Mouse (Mus musculus): ENCODE results near the gene Nek4. TPM values are rescaled to one million over a fixed set of nuclear protein-coding genes. Genes with fewer than 3 reads are reported as not detected.

Gene Nek4
- polyA plus RNA-seq, 1 experiment from 2014 or later, result 14.3 TPM

DNA sequence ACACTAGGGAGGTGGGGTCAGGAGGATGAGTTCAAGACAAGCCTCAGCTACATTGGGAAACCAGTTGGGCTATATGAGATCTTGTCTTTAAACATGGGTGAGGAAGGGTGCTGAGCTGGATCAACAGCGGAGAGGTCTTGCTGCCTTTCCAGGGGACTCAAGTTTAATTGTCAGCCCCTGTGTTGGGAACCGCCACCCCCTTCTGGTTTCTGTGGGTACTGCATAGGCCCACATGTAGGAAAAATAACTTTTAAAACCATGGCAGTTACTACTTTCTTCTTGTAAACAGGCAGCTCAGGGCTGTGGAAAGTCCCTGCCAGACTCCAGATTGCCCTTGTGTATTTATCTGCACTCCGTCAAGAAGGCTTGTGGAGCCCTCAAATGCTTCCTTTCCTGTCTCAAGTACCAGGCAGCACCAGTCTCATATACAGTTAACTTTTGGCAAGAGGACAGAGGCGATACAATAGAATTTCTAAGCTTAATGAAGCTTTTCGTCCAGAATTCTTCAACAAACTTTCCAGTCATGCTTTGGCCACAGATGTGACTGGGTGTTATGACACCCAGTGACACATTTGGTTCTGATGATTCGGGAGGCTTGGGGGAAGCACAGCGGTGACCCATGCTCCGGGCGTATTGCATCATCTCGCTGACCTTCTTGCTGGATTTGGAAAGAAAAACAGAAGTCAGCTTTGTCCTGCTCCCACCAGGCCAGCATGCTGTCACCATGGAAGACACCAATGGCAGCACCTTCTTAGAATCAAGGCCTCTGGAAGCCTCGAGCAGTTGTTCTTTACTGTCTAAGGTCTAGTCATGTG, 7.1 kb upstream of the Nek4 start:
- Histone ChIP-seq H3K4me1 (ENCODE audit: control insufficient read depth, insufficient read depth, low read length) (no peaks in the 10 kb centered on the region), H3K9me3 (ENCODE audit: control insufficient read depth, low read depth, low read length) (no peaks in the 10 kb centered on the region), H3K4me3 (ENCODE audit: low read depth, low read length) (no peak overlapping the region), H3K27ac (ENCODE audit: low read length) (no peak overlapping the region), H3K4me2 (replicated peaks; ENCODE audit: low read depth, low read length) (no peak overlapping the region), H3K36me3 (ENCODE audit: control insufficient read depth, insufficient read depth, low read length) (no peaks in the 10 kb centered on the region), H3K27me3 (ENCODE audit: control insufficient read depth, insufficient read depth, low read length) (no peaks in the 10 kb centered on the region), H3K9ac (replicated peaks; ENCODE audit: low read depth, low read length) (no peak overlapping the region)
- WGBS, result 61% methylated on average over 11 of the region's 11 CpGs
- ATAC-seq (ENCODE audit: insufficient number of reproducible peaks, insufficient read depth, low FRiP score, low read depth), result peak; percentile 42; the same call in 1 of the 2 replicates

DNA sequence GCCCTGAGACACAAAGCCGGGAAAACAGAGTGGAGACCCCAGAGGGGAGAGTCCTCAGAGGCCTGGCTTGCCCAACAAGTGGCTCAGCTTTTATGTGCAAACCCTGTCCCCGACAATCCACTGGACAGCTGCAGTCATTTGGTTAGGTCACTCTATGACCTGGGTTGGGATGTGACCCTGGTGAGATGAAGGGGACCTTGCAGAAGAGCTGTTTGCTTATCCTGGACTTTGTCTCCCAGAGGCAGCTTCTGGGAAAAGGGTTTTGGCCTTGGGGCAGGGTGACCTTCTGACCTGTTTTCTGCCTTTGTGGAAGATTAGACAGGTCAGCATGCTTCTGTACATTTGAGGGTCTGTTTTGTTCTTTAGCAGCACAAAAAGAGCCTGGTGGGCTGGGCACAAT, 6.4 kb upstream of the Nek4 start:
- no peak for ATAC-seq (ENCODE audit: insufficient number of reproducible peaks, insufficient read depth, low FRiP score, low read depth)
- Histone ChIP-seq H3K9me3 (ENCODE audit: control insufficient read depth, low read depth, low read length) (no peaks in the 10 kb centered on the region), H3K27me3 (ENCODE audit: control insufficient read depth, insufficient read depth, low read length) (no peaks in the 10 kb centered on the region), H3K4me3 (ENCODE audit: low read depth, low read length) (no peak overlapping the region), H3K36me3 (ENCODE audit: control insufficient read depth, insufficient read depth, low read length) (no peaks in the 10 kb centered on the region), H3K27ac (ENCODE audit: low read length) (no peak overlapping the region), H3K4me1 (ENCODE audit: control insufficient read depth, insufficient read depth, low read length) (no peaks in the 10 kb centered on the region), H3K9ac (replicated peaks; ENCODE audit: low read depth, low read length) (no peak overlapping the region), H3K4me2 (replicated peaks; ENCODE audit: low read depth, low read length) (no peak overlapping the region)
- WGBS, result 88% methylated on average over 2 of the region's 2 CpGs

DNA sequence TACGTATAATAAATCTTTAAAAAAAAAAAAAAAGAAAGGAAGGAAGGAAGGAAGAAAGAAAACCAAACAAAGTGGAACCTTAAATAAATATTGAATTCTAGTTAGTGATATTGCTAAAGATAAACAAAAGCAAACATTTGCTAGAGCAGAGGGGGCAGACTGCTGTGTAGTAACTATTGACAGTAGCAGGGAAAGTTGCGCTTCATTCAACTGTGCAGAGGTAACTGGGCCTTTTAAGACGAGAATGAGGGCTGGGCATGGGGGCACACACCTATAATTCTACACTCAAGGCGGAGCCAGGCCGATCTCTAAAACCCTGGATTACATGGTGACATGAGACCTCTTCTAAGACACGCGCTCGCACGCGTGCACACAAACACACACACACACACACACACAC, 1.2 kb upstream of the Nek4 start:
- Histone ChIP-seq H3K36me3 (ENCODE audit: control insufficient read depth, insufficient read depth, low read length) (no peaks in the 10 kb centered on the region), H3K4me1 (ENCODE audit: control insufficient read depth, insufficient read depth, low read length) (peaks cover 3% of the 10 kb centered on the region; the same call in 1 of the 2 replicates), H3K4me3 (ENCODE audit: low read depth, low read length) (no peak overlapping the region), H3K9ac (replicated peaks; ENCODE audit: low read depth, low read length) (no peak overlapping the region), H3K4me2 (replicated peaks; ENCODE audit: low read depth, low read length) (no peak overlapping the region), H3K27ac (ENCODE audit: low read length) (no peak overlapping the region), H3K27me3 (ENCODE audit: control insufficient read depth, insufficient read depth, low read length) (no peaks in the 10 kb centered on the region), H3K9me3 (ENCODE audit: control insufficient read depth, low read depth, low read length) (no peaks in the 10 kb centered on the region)
- WGBS, result 89% methylated on average over 10 of the region's 10 CpGs
- ATAC-seq (ENCODE audit: insufficient number of reproducible peaks, insufficient read depth, low FRiP score, low read depth), result no peak

DNA sequence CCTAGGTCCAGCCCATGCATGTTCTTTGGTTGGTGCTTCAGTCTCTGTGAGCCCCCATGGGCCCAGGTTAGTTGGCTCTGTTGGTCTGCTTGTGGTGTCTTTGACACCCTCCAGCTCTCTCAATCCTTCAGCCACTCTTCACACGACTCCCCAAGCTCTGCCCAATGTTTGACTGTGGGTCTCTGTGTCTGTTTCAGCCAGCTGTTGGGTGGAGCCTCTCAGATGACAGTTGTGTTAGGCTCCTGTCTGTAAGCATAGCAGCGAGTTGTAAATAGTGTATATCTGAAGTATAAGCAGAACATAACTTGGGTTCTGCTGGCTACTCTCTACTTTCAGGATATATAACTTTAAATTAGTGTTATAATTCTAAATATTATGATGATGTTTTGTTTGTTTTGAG, 7.3 kb downstream of the Nek4 start:
- Histone ChIP-seq H3K4me3 (ENCODE audit: low read depth, low read length) (no peak overlapping the region), H3K27me3 (ENCODE audit: control insufficient read depth, insufficient read depth, low read length) (no peaks in the 10 kb centered on the region), H3K4me1 (ENCODE audit: control insufficient read depth, insufficient read depth, low read length) (no peaks in the 10 kb centered on the region), H3K9me3 (ENCODE audit: control insufficient read depth, low read depth, low read length) (no peaks in the 10 kb centered on the region), H3K9ac (replicated peaks; ENCODE audit: low read depth, low read length) (no peak overlapping the region), H3K27ac (ENCODE audit: low read length) (no peak overlapping the region), H3K36me3 (ENCODE audit: control insufficient read depth, insufficient read depth, low read length) (peaks cover 8% of the 10 kb centered on the region; the same call in 1 of the 2 replicates), H3K4me2 (replicated peaks; ENCODE audit: low read depth, low read length) (no peak overlapping the region)
- ATAC-seq (ENCODE audit: insufficient number of reproducible peaks, insufficient read depth, low FRiP score, low read depth), result no peak
- WGBS, result 74% methylated on average over 2 of the region's 2 CpGs

DNA sequence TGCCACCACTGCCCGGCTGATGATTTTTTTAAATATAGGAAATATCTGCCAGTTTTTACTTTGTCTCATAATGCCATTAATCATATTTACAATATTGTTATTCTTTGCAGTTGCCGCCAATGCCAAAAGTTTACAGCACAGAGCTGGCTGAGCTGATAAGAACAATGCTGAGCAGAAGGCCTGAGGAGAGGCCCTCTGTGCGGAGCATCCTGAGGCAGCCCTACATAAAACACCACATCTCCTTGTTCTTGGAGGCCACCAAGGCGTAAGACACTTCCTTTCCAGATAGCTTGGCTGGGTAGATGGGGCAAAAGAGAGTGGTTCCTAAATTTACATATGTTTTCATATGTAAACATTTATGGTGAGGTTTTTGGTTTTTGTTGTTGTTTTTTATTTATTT, 7.9 kb downstream of the Nek4 start:
- ATAC-seq (ENCODE audit: insufficient number of reproducible peaks, insufficient read depth, low FRiP score, low read depth), result no peak
- H3K27ac ChIP-seq (ENCODE audit: low read length), result no peak overlapping the region
- no peak overlapping the region for H3K9ac ChIP-seq (replicated peaks; ENCODE audit: low read depth, low read length)
- no peak overlapping the region for H3K4me2 ChIP-seq (replicated peaks; ENCODE audit: low read depth, low read length)
- WGBS, result 90% methylated on average over 4 of the region's 4 CpGs
- H3K36me3 ChIP-seq (ENCODE audit: control insufficient read depth, insufficient read depth, low read length), result peaks cover 8% of the 10 kb centered on the region; the same call in 1 of the 2 replicates
- H3K4me3 ChIP-seq (ENCODE audit: low read depth, low read length), result no peak overlapping the region
- no peaks in the 10 kb centered on the region for H3K27me3 ChIP-seq (ENCODE audit: control insufficient read depth, insufficient read depth, low read length)
- no peaks in the 10 kb centered on the region for H3K9me3 ChIP-seq (ENCODE audit: control insufficient read depth, low read depth, low read length)
- H3K4me1 ChIP-seq (ENCODE audit: control insufficient read depth, insufficient read depth, low read length), result no peaks in the 10 kb centered on the region

DNA sequence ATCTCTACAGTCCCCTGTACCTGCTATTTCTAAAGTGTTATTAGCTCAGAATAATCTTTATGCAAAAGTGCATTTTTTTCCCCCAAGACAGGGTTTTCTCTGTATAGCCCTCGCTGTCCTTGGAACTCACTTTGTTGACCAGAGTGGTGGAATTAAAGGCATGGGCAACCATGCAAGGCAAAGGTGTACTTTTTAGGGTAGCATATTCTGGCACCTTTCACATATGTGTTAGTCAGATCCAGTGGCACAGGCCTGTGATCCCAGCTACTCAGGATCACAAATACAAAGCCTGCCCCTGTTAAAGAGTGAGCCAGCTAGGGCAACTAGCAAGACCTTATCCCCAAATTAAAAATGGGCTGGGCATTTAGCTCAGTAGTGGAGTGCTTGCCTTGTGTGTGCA, 9.2 kb downstream of the Nek4 start:
- no peaks in the 10 kb centered on the region for H3K9me3 ChIP-seq (ENCODE audit: control insufficient read depth, low read depth, low read length)
- H3K4me3 ChIP-seq (ENCODE audit: low read depth, low read length), result no peak overlapping the region
- no peak for ATAC-seq (ENCODE audit: insufficient number of reproducible peaks, insufficient read depth, low FRiP score, low read depth)
- H3K27me3 ChIP-seq (ENCODE audit: control insufficient read depth, insufficient read depth, low read length), result no peaks in the 10 kb centered on the region
- WGBS, result 94% methylated on average over 1 of the region's 1 CpGs
- no peaks in the 10 kb centered on the region for H3K4me1 ChIP-seq (ENCODE audit: control insufficient read depth, insufficient read depth, low read length)
- H3K27ac ChIP-seq (ENCODE audit: low read length), result no peak overlapping the region
- H3K36me3 ChIP-seq (ENCODE audit: control insufficient read depth, insufficient read depth, low read length), result peaks cover 8% of the 10 kb centered on the region; the same call in 1 of the 2 replicates
- no peak overlapping the region for H3K4me2 ChIP-seq (replicated peaks; ENCODE audit: low read depth, low read length)
- no peak overlapping the region for H3K9ac ChIP-seq (replicated peaks; ENCODE audit: low read depth, low read length)

DNA sequence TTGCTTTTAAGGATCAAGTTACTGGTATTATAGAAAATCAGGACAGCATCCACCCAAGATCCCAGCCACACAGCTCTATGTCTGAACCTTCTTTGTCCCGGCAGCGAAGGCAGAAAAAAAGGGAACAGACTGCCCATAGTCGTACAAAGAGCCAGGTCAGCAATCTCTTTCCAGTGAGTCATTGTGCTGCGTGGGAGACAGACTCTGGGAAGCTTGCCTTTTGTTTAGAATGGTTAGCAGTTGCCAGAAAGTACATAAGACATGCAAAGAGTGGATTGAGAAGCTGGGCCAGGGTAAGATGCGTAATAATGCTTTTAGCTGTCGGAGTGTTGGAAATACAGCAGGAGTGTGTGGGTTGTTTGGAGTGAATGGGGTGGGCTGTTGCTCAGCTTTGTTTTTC, 23.0 kb downstream of the Nek4 start:
- H3K4me2 ChIP-seq (replicated peaks; ENCODE audit: low read depth, low read length), result no peak overlapping the region
- no peak for ATAC-seq (ENCODE audit: insufficient number of reproducible peaks, insufficient read depth, low FRiP score, low read depth)
- no peaks in the 10 kb centered on the region for H3K4me1 ChIP-seq (ENCODE audit: control insufficient read depth, insufficient read depth, low read length)
- no peak overlapping the region for H3K27ac ChIP-seq (ENCODE audit: low read length)
- no peaks in the 10 kb centered on the region for H3K27me3 ChIP-seq (ENCODE audit: control insufficient read depth, insufficient read depth, low read length)
- WGBS, result 68% methylated on average over 6 of the region's 6 CpGs
- no peaks in the 10 kb centered on the region for H3K9me3 ChIP-seq (ENCODE audit: control insufficient read depth, low read depth, low read length)
- no peak overlapping the region for H3K9ac ChIP-seq (replicated peaks; ENCODE audit: low read depth, low read length)
- H3K36me3 ChIP-seq (ENCODE audit: control insufficient read depth, insufficient read depth, low read length), result peaks cover 8% of the 10 kb centered on the region
- no peak overlapping the region for H3K4me3 ChIP-seq (ENCODE audit: low read depth, low read length)

DNA sequence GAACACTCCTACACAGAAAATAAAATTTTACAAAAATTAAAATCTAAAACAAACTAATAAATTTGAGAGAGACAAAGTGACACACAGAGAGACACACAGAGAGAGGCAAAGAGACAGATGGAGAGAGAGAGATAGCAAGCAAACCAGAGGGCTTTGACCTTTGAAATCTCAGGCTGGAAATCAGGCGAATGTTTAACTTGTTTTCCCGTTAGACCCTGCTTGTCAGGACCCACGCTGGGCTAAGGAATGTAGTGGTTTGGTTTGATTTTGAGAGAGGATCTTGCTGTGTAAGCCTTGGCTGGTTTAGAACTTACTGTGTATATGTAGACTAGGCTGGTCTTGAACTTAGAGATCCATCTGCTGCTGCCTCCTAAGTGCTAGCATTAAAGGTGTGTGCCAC, 25.0 kb downstream of the Nek4 start:
- Histone ChIP-seq H3K4me2 (replicated peaks; ENCODE audit: low read depth, low read length) (no peak overlapping the region), H3K9ac (replicated peaks; ENCODE audit: low read depth, low read length) (no peak overlapping the region), H3K27ac (ENCODE audit: low read length) (no peak overlapping the region), H3K36me3 (ENCODE audit: control insufficient read depth, insufficient read depth, low read length) (peaks cover 4% of the 10 kb centered on the region; the same call in 1 of the 2 replicates), H3K4me1 (ENCODE audit: control insufficient read depth, insufficient read depth, low read length) (no peaks in the 10 kb centered on the region), H3K9me3 (ENCODE audit: control insufficient read depth, low read depth, low read length) (no peaks in the 10 kb centered on the region), H3K27me3 (ENCODE audit: control insufficient read depth, insufficient read depth, low read length) (no peaks in the 10 kb centered on the region), H3K4me3 (ENCODE audit: low read depth, low read length) (no peak overlapping the region)
- no peak for ATAC-seq (ENCODE audit: insufficient number of reproducible peaks, insufficient read depth, low FRiP score, low read depth)
- WGBS, result 68% methylated on average over 3 of the region's 3 CpGs

DNA sequence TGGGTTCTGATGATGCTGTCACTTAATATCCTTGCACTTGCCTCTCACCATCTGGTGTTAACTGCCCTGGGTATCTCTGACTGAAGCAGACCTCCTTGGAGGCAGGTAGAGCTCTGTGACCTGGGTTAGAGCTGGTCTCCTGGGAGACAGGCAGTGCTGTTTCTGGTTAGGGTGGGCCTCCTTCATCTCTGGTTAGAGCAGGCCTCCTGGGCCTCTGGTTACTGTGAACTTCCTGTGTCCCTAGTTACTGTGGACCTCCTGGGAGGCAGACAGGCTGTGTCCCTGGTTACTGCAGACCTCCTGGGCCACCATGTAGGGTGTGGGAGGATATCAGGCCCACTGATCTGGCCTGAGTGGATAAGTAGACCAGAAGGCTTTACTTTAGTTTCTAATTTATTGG, 45.2 kb downstream of the Nek4 start:
- H3K4me2 ChIP-seq (replicated peaks; ENCODE audit: low read depth, low read length), result no peak overlapping the region
- no peak overlapping the region for H3K27ac ChIP-seq (ENCODE audit: low read length)
- no peaks in the 10 kb centered on the region for H3K9me3 ChIP-seq (ENCODE audit: control insufficient read depth, low read depth, low read length)

More for the DNA sequence above, 45.2 kb downstream of the Nek4 start:
- Histone ChIP-seq H3K36me3 (ENCODE audit: control insufficient read depth, insufficient read depth, low read length) (peaks cover 4% of the 10 kb centered on the region; the same call in 1 of the 2 replicates), H3K9ac (replicated peaks; ENCODE audit: low read depth, low read length) (no peak overlapping the region), H3K4me3 (ENCODE audit: low read depth, low read length) (no peak overlapping the region), H3K4me1 (ENCODE audit: control insufficient read depth, insufficient read depth, low read length) (peaks cover 5% of the 10 kb centered on the region; the same call in 1 of the 2 replicates), H3K27me3 (ENCODE audit: control insufficient read depth, insufficient read depth, low read length) (no peaks in the 10 kb centered on the region)
- no peak for ATAC-seq (ENCODE audit: insufficient number of reproducible peaks, insufficient read depth, low FRiP score, low read depth)
